Mouse (Mus musculus): ENCODE measurements at regions not wholly inside any gene's neighbourhood (a gene's known extent, or its start where the extent isn't known, plus 50 kb on each side); places are given as distances from the start of the nearest gene placed in this dataset.

DNA sequence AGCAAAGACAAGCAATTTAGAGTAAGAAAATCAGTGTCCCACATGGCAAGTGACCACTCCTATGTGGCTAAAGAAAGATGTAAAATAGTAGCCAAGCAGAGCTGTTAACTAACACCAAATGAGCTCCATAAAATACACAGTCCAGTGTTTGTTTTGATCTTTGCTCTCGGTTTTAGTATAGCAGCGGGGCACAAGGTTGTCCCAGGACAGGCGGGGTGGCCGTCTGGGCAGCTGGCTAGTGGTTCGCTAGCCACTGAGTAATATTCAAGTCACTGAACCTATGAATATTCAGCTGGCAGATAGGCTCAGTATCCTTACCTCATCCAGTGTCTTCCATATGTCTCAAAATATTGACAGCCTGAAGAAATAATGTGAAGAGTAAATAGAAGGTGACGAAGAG lies 189.5 kb downstream of the Klf5 start:
- no peak for TF ChIP-seq POLR2A (IDR thresholded peaks at IDR 0.05; ENCODE audit: control insufficient read depth, low read depth, low read length)
- TF ChIP-seq CTCF (IDR thresholded peaks at IDR 0.05; ENCODE audit: control insufficient read depth, insufficient read depth, insufficient replicate concordance, low read depth, low read length) = no peak
- H3K4me1 ChIP-seq (ENCODE audit: control insufficient read depth, insufficient read depth, low read length) = no peaks in the 10 kb centered on the region
- H3K36me3 ChIP-seq (ENCODE audit: control insufficient read depth, insufficient read depth, low read length) = no peaks in the 10 kb centered on the region
- no peaks in the 10 kb centered on the region for H3K27me3 ChIP-seq (ENCODE audit: control insufficient read depth, insufficient read depth, low read length)
- no peak overlapping the region for H3K4me3 ChIP-seq (ENCODE audit: control insufficient read depth, low read depth, low read length)
- no peak overlapping the region for H3K27ac ChIP-seq (ENCODE audit: control insufficient read depth, insufficient read depth, low read depth, low read length)

- no peaks in the 10 kb centered on the region for H3K4me1 ChIP-seq (ENCODE audit: control insufficient read depth, insufficient read depth, low read length)
- no peaks in the 10 kb centered on the region for H3K27me3 ChIP-seq (ENCODE audit: control insufficient read depth, insufficient read depth, low read length)
- H3K4me3 ChIP-seq (ENCODE audit: control insufficient read depth, low read depth, low read length) = no peak overlapping the region
- no peaks in the 10 kb centered on the region for H3K36me3 ChIP-seq (ENCODE audit: control insufficient read depth, insufficient read depth, low read length)
- no peak overlapping the region for H3K27ac ChIP-seq (ENCODE audit: control insufficient read depth, insufficient read depth, low read depth, low read length)
- TF ChIP-seq CTCF (IDR thresholded peaks at IDR 0.05; ENCODE audit: control insufficient read depth, insufficient read depth, insufficient replicate concordance, low read depth, low read length) (no peak), POLR2A (IDR thresholded peaks at IDR 0.05; ENCODE audit: control insufficient read depth, low read depth, low read length) (no peak)
Observed at GRCm38 (mm10) chr14:99493197-99493596, 194.7 kb downstream of the Klf5 start.

DNA sequence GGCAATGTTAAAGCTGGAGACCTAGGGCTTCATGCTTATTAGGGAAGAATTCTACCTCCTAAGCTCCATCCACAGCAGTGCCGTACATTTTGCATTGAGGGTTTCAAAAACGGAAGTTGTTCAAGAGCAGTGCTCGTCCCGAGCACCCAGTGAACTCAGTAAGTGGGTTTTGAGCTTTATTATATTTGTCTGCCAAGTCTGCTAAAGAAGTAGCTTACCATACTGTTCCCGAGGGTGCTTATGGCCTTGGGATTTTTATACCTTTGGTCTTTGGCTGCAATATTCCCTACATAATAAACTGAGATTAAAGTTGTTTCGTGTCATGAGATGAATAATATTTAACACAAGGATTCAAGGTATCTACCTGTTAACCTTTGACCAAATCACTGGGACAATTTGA lies 195.2 kb downstream of the Klf5 start:
- no peaks in the 10 kb centered on the region for H3K4me1 ChIP-seq (ENCODE audit: control insufficient read depth, insufficient read depth, low read length)
- H3K36me3 ChIP-seq (ENCODE audit: control insufficient read depth, insufficient read depth, low read length) = no peaks in the 10 kb centered on the region
- TF ChIP-seq POLR2A (IDR thresholded peaks at IDR 0.05; ENCODE audit: control insufficient read depth, low read depth, low read length) (no peak), CTCF (IDR thresholded peaks at IDR 0.05; ENCODE audit: control insufficient read depth, insufficient read depth, insufficient replicate concordance, low read depth, low read length) (no peak)

GRCm38 (mm10) chr14:99499502-99500266 lies 201.2 kb downstream of the Klf5 start:
- TF ChIP-seq CTCF (IDR thresholded peaks at IDR 0.05; ENCODE audit: control insufficient read depth, insufficient read depth, insufficient replicate concordance, low read depth, low read length) = no peak
- TF ChIP-seq POLR2A (IDR thresholded peaks at IDR 0.05; ENCODE audit: control insufficient read depth, low read depth, low read length) = no peak
- no peaks in the 10 kb centered on the region for H3K27me3 ChIP-seq (ENCODE audit: control insufficient read depth, insufficient read depth, low read length)
- no peaks in the 10 kb centered on the region for H3K36me3 ChIP-seq (ENCODE audit: control insufficient read depth, insufficient read depth, low read length)
- no peak overlapping the region for H3K4me3 ChIP-seq (ENCODE audit: control insufficient read depth, low read depth, low read length)
- H3K4me1 ChIP-seq (ENCODE audit: control insufficient read depth, insufficient read depth, low read length) = no peaks in the 10 kb centered on the region
- no peak overlapping the region for H3K27ac ChIP-seq (ENCODE audit: control insufficient read depth, insufficient read depth, low read depth, low read length)

More for the DNA sequence above, 195.2 kb downstream of the Klf5 start:
- Histone ChIP-seq H3K4me3 (ENCODE audit: control insufficient read depth, low read depth, low read length) (no peak overlapping the region), H3K27me3 (ENCODE audit: control insufficient read depth, insufficient read depth, low read length) (no peaks in the 10 kb centered on the region), H3K27ac (ENCODE audit: control insufficient read depth, insufficient read depth, low read depth, low read length) (no peak overlapping the region)

DNA sequence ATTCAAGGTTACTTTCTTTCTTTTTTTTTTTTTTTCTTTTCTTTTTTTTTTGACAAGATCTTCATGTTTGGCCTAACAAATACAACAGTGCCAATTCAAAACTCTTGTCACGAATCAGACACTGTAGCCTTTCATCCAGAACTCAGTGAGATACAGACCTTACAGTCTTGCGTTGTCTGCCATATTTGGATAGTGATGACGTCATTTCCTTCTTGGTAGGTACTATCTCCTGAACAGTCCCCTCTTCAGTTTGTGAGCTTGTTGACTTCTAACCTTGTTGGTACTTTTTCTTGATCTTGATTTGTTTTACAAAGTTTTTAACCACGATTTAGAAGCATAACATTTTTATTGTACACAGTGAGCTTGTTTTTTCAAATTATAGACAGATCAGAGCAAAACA lies 206.4 kb downstream of the Klf5 start:
- TF ChIP-seq CTCF (IDR thresholded peaks at IDR 0.05; ENCODE audit: control insufficient read depth, insufficient read depth, insufficient replicate concordance, low read depth, low read length) = no peak
- TF ChIP-seq POLR2A (IDR thresholded peaks at IDR 0.05; ENCODE audit: control insufficient read depth, low read depth, low read length) = no peak
- Histone ChIP-seq H3K4me1 (ENCODE audit: control insufficient read depth, insufficient read depth, low read length) (no peaks in the 10 kb centered on the region), H3K27ac (ENCODE audit: control insufficient read depth, insufficient read depth, low read depth, low read length) (no peak overlapping the region), H3K4me3 (ENCODE audit: control insufficient read depth, low read depth, low read length) (no peak overlapping the region), H3K36me3 (ENCODE audit: control insufficient read depth, insufficient read depth, low read length) (no peaks in the 10 kb centered on the region), H3K27me3 (ENCODE audit: control insufficient read depth, insufficient read depth, low read length) (no peaks in the 10 kb centered on the region)

GRCm38 (mm10) chr14:99509696-99510536 lies 211.4 kb downstream of the Klf5 start:
- TF ChIP-seq POLR2A (IDR thresholded peaks at IDR 0.05; ENCODE audit: control insufficient read depth, low read depth, low read length) (no peak), CTCF (IDR thresholded peaks at IDR 0.05; ENCODE audit: control insufficient read depth, insufficient read depth, insufficient replicate concordance, low read depth, low read length) (no peak)
- Histone ChIP-seq H3K4me3 (ENCODE audit: control insufficient read depth, low read depth, low read length) (no peak overlapping the region), H3K36me3 (ENCODE audit: control insufficient read depth, insufficient read depth, low read length) (no peaks in the 10 kb centered on the region), H3K27ac (ENCODE audit: control insufficient read depth, insufficient read depth, low read depth, low read length) (no peak overlapping the region), H3K27me3 (ENCODE audit: control insufficient read depth, insufficient read depth, low read length) (no peaks in the 10 kb centered on the region), H3K4me1 (ENCODE audit: control insufficient read depth, insufficient read depth, low read length) (no peaks in the 10 kb centered on the region)

DNA sequence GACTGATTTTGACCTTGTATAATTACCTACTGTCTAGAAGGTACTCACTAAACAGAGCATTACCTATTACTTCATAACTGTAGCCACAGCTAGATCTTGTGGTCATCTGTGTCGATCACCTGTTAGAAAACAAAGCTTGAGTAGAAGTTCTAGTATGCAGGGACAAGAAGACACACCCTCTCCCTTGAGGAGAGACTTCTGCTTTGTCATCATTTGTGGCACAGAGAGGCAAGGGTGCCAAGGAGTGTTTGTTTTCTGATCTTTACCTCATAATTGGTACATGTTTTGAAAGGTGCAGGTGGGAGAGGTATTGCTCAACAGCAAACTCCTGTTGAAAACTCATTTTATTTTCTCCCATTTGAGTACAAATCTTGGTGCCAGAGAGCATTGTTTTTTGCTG lies 217.0 kb downstream of the Klf5 start:
- TF ChIP-seq POLR2A (IDR thresholded peaks at IDR 0.05; ENCODE audit: control insufficient read depth, low read depth, low read length) (no peak), CTCF (IDR thresholded peaks at IDR 0.05; ENCODE audit: control insufficient read depth, insufficient read depth, insufficient replicate concordance, low read depth, low read length) (no peak)
- Histone ChIP-seq H3K27me3 (ENCODE audit: control insufficient read depth, insufficient read depth, low read length) (no peaks in the 10 kb centered on the region), H3K4me3 (ENCODE audit: control insufficient read depth, low read depth, low read length) (no peak overlapping the region), H3K27ac (ENCODE audit: control insufficient read depth, insufficient read depth, low read depth, low read length) (no peak overlapping the region), H3K4me1 (ENCODE audit: control insufficient read depth, insufficient read depth, low read length) (no peaks in the 10 kb centered on the region), H3K36me3 (ENCODE audit: control insufficient read depth, insufficient read depth, low read length) (no peaks in the 10 kb centered on the region)
